Mouse (Mus musculus): ENCODE measurements at regions not wholly inside any gene's neighbourhood (a gene's known extent, or its start where the extent isn't known, plus 50 kb on each side); places are given as distances from the start of the nearest gene placed in this dataset.
A peak's percentile ranks its signal among the peaks of the same experiment; 100 is the strongest.

- Histone ChIP-seq H3K4me3 (peak overlapping the region; percentile 31), H3K27me3 (ENCODE audit: low read depth, poor library complexity, severe bottlenecking) (peaks cover 8% of the 10 kb centered on the region; the same call in 1 of the 2 replicates), H3K9me3 (replicated peaks) (no peaks in the 10 kb centered on the region), H3K27ac (replicated peaks) (no peak overlapping the region; the same call in 1 of the 2 replicates), H3K36me3 (no peaks in the 10 kb centered on the region), H3K4me1 (peaks cover 10% of the 10 kb centered on the region)
- WGBS: 18% methylated on average over 20 of the region's 20 CpGs
- DNase-seq (ENCODE audit: low spot score): peak; percentile 83
These were observed 61.0 kb upstream of the Lpcat1 start for GRCm38 (mm10) chr13:73405720-73406629.

DNA sequence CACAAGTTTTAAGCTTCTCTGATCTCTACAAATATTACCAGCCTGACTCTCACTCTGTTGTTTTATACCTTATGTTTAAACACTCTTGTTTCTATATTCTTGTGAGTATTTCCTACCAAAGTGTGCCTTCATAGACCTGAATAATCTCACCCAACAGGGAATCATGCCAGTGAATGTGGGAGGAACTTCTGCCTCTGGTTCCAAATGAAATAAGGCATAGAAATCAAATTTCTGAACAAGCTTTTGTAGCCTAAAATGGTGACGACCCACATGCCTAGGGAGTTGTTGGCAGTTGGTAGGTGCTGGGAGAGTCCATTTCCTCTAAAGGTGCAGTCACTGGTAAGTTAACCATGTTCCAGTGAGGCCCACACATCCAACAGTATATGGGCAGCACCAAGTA lies 66.1 kb upstream of the Lpcat1 start:
- Histone ChIP-seq H3K36me3 (no peaks in the 10 kb centered on the region), H3K4me3 (no peak overlapping the region), H3K4me1 (peaks cover 20% of the 10 kb centered on the region), H3K27me3 (ENCODE audit: low read depth, poor library complexity, severe bottlenecking) (peaks cover 4% of the 10 kb centered on the region; the same call in 1 of the 2 replicates), H3K9me3 (replicated peaks) (no peaks in the 10 kb centered on the region), H3K27ac (replicated peaks) (no peak overlapping the region)
- WGBS: 83% methylated on average over 1 of the region's 1 CpGs
- DNase-seq (ENCODE audit: low spot score): no peak

DNA sequence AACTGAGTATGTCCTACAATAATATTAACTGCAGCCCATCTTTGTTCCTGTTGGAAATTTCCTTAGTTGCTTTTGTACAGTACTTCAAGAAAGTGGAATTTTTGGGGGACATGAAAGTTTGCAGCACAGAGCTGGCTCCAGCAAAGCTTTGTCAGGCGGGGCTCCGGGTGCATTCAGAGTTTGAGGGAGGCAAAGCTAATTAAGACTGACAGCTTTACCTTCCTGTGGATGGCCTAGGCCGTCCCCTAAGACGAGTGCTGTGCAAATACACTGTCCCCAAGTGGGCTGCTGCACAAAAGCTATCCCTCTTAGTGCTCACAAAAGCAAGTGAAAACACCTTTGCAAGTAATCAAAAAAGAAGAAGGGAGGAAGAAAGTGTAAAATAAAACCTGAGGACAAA lies 68.7 kb upstream of the Ndufs6 start:
- Histone ChIP-seq H3K27ac (replicated peaks) (no peak overlapping the region), H3K27me3 (ENCODE audit: low read depth, poor library complexity, severe bottlenecking) (peaks cover 4% of the 10 kb centered on the region; the same call in 1 of the 2 replicates), H3K9me3 (replicated peaks) (no peaks in the 10 kb centered on the region; the same call in 1 of the 2 replicates), H3K36me3 (no peaks in the 10 kb centered on the region), H3K4me3 (no peak overlapping the region), H3K4me1 (peaks cover 15% of the 10 kb centered on the region)
- WGBS: 18% methylated on average over 4 of the region's 4 CpGs
- no peak for DNase-seq (ENCODE audit: low spot score)

DNA sequence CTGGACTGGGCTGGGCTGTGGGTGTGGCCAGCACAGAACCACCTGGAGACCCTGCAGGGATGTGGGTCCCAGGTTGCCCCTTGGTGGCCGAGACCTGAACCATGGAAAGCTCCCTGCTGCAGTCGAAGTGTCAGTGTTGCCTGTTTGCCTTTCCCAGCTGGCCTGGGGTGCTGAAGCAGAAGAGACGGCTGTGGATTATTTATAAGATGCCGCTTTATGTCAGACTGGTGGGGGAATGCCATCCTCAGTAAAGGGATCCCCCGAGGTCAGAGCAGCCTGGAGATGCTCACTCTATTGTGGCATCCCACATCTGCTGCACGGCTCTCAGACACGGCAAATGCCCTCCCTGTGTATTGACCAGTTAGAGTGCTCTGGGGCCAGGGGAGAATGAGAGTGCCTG lies 67.5 kb upstream of the Ndufs6 start:
- no peak overlapping the region for H3K27ac ChIP-seq (replicated peaks)
- 72% methylated on average over 7 of the region's 7 CpGs for WGBS

GRCm38 (mm10) chr13:73389051-73389450 lies 60.7 kb upstream of the Ndufs6 start:
- H3K27ac ChIP-seq (replicated peaks): no peak overlapping the region
- H3K27me3 ChIP-seq (ENCODE audit: low read depth, poor library complexity, severe bottlenecking): no peaks in the 10 kb centered on the region
- no peak overlapping the region for H3K4me3 ChIP-seq
- H3K4me1 ChIP-seq: 0 out of 2 replicates have a peak, but pooled peaks cover 3% of the 10 kb centered on the region
- no peaks in the 10 kb centered on the region; the same call in 1 of the 2 replicates for H3K9me3 ChIP-seq (replicated peaks)
- WGBS: 81% methylated on average over 4 of the region's 4 CpGs
- no peak for DNase-seq (ENCODE audit: low spot score)
- no peaks in the 10 kb centered on the region for H3K36me3 ChIP-seq

More for the DNA sequence above, 67.5 kb upstream of the Ndufs6 start:
- H3K36me3 ChIP-seq: no peaks in the 10 kb centered on the region
- DNase-seq (ENCODE audit: low spot score): no peak
- peaks cover 15% of the 10 kb centered on the region for H3K4me1 ChIP-seq
- H3K9me3 ChIP-seq (replicated peaks): no peaks in the 10 kb centered on the region; the same call in 1 of the 2 replicates
- H3K27me3 ChIP-seq (ENCODE audit: low read depth, poor library complexity, severe bottlenecking): peaks cover 4% of the 10 kb centered on the region; the same call in 1 of the 2 replicates
- H3K4me3 ChIP-seq: no peak overlapping the region

DNA sequence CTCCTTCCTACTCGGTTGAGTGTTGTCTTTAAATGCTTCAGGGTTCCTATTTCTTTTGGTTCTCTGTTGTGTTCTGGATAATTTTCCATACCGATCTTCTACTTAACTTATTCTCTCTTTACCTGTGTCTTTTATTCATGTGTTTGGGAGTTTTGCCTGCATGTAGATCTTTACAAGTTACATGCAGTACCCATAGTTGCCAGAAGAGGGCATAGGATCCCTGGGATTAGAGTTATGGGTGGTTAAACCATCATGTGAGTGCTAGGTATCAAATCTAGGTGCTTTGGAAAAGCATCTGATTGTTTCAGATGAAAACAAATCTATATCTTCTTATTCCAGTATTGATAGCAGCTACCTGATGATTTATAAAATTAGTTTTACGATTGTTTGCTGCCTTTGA lies 55.2 kb upstream of the Ndufs6 start:
- Histone ChIP-seq H3K27ac (replicated peaks) (no peak overlapping the region), H3K9me3 (replicated peaks) (no peaks in the 10 kb centered on the region), H3K36me3 (no peaks in the 10 kb centered on the region), H3K4me3 (no peak overlapping the region), H3K4me1 (0 out of 2 replicates have a peak, but pooled peaks cover 3% of the 10 kb centered on the region), H3K27me3 (ENCODE audit: low read depth, poor library complexity, severe bottlenecking) (no peaks in the 10 kb centered on the region)
- 59% methylated on average over 3 of the region's 3 CpGs for WGBS
- no peak for DNase-seq (ENCODE audit: low spot score)

All from midbrain, embryonic 10.5 days (tissue).